Mouse (Mus musculus) embryonic facial prominence, embryonic 15.5 days (tissue): ENCODE data around the gene Lrit3. TPM values are rescaled to one million over a fixed set of nuclear protein-coding genes. Genes with fewer than 3 reads are reported as not detected.

Experiments used
- polyA plus RNA-seq: library from polyadenylated mRNA; unstranded; fragments of >200 nt; fragmentation: Nextera tagmentation; extraction: Ambion mirVana; gene quantifications from 2 replicates; pipeline ENCODE4 v1.2.1, GENCODE M21; 2015

The Lrit3 gene
- polyA plus RNA-seq, 1 experiment from 2014 or later: not detected

Other genes with a start within 250 kb of the Lrit3 start
- 2.1 and 2.2 TPM in 2 replicates for gene Egf, start 48.7 kb downstream of the Lrit3 start, polyA plus RNA-seq
- gene Rrh, start 18.6 kb upstream of the Lrit3 start, polyA plus RNA-seq: 0.48 and 0.54 TPM in 2 replicates
- 73.6 and 81.9 TPM in 2 replicates for gene Gar1, start 27.4 kb upstream of the Lrit3 start, polyA plus RNA-seq
- gene Cfi, start 31.9 kb upstream of the Lrit3 start, polyA plus RNA-seq: 0.35 and 0.48 TPM in 2 replicates
- 29.2 and 30.1 TPM in 2 replicates for gene Pla2g12a, start 74.6 kb upstream of the Lrit3 start, polyA plus RNA-seq
- gene Casp6, start 97.4 kb upstream of the Lrit3 start, polyA plus RNA-seq: 65.9 and 67.7 TPM in 2 replicates
- gene Mcub, start 166.2 kb upstream of the Lrit3 start, polyA plus RNA-seq: 5.9 and 7.3 TPM in 2 replicates